Mouse (Mus musculus): Measurements from ENCODE around the gene Adh1. TPM values are rescaled to one million over a fixed set of nuclear protein-coding genes. Genes with fewer than 3 reads are reported as not detected.

Adh1 gene
- polyA plus RNA-seq (2015; fragmentation: Nextera tagmentation; extraction: Ambion mirVana) = 434 and 496 TPM in 2 replicates

DNA sequence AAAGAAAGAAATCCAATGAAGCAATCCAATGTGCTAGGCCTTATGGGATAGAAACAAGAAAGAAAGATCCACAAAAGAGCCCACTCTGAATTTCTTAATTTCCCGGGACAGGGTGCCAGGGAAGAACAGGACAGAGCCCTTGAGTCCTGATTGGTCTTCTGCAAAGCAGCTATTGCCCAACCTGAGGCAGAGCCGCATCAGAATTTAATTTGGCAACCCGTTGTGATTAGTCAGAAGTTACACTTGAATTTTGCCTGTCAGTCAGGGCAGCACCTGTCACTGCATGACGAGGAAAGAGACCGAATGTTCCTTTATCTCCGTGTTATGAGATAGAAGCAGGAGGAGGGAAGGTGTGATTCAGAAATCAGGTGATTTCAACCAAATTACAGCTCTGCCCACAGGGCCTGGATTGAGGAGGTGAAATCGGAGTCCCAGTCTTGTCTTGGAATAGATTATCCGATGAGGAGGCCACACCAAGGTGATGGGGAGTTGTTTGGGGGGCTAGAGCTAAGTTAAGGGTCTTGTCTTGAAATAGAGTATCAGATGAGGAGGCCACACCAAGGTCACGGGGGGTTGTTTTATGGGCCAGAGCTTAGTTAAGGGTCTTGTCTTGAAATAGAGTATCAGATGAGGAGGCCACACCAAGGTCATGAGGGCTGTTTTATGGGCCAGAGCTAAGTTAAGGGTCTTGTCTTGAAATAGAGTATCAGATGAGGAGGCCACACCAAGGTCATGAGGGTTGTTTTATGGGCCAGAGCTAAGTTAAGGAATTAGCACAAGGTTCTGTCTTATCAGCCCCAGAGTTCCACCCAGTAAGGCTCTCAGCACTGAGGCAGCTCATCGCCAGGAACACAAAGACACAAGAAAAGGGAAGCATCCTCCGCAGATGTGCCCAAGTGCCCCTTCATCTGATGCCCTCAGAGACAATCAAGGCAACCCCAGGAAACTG lies at the start of gene Adh1:
Adh1 (plus strand) TSS at position 271 of the 949 bp plus-strand sequence.
- Histone ChIP-seq H3K9me3 (ENCODE audit: low read length) (no peaks in the 10 kb centered on the region), H3K4me3 (ENCODE audit: low read depth, low read length) (no peak within 1 kb of the TSS), H3K27ac (ENCODE audit: low read depth) (no peak within 1 kb of the TSS), H3K36me3 (replicated peaks; ENCODE audit: insufficient read depth, low read length) (no peaks in the 10 kb centered on the region), H3K9ac (replicated peaks) (no peak within 1 kb of the TSS), H3K4me1 (ENCODE audit: insufficient read depth) (0 out of 2 replicates have a peak, but pooled peaks cover 5% of the 10 kb centered on the region), H3K27me3 (ENCODE audit: insufficient read depth, low read length) (no peaks in the 10 kb centered on the region), H3K4me2 (ENCODE audit: low read depth, low read length) (no peak within 1 kb of the TSS)
- DNase-seq (no peak), ATAC-seq (no peak)
- WGBS (ENCODE audit: insufficient replicate concordance) = 72% methylated on average over 11 of the region's 11 CpGs
- TF ChIP-seq CTCF (IDR thresholded peaks at IDR 0.05; ENCODE audit: low read depth) (no peak), EP300 (IDR thresholded peaks at IDR 0.05; ENCODE audit: low read depth) (no peak)

GRCm38 (mm10) chr3:138212431-138212951 lies 48.3 kb upstream of the Adh1 start:
- ATAC-seq = no peak
- H3K9ac ChIP-seq (replicated peaks) = no peak overlapping the region
- H3K27ac ChIP-seq (ENCODE audit: low read depth) = no peak overlapping the region
- WGBS (ENCODE audit: insufficient replicate concordance) = 91% methylated on average over 4 of the region's 4 CpGs
- TF ChIP-seq CTCF (IDR thresholded peaks at IDR 0.05; ENCODE audit: low read depth) (no peak), EP300 (IDR thresholded peaks at IDR 0.05; ENCODE audit: low read depth) (no peak)
- H3K27me3 ChIP-seq (ENCODE audit: insufficient read depth, low read length) = no peaks in the 10 kb centered on the region
- no peaks in the 10 kb centered on the region for H3K4me1 ChIP-seq (ENCODE audit: insufficient read depth)
- no peaks in the 10 kb centered on the region for H3K36me3 ChIP-seq (replicated peaks; ENCODE audit: insufficient read depth, low read length)
- DNase-seq = no peak
- no peaks in the 10 kb centered on the region for H3K9me3 ChIP-seq (ENCODE audit: low read length)
- no peak overlapping the region for H3K4me2 ChIP-seq (ENCODE audit: low read depth, low read length)
- no peak overlapping the region for H3K4me3 ChIP-seq (ENCODE audit: low read depth, low read length)

- 70% methylated on average over 11 of the region's 11 CpGs for WGBS (ENCODE audit: insufficient replicate concordance)
- H3K4me3 ChIP-seq (ENCODE audit: low read depth, low read length) = no peak overlapping the region
- no peaks in the 10 kb centered on the region for H3K36me3 ChIP-seq (replicated peaks; ENCODE audit: insufficient read depth, low read length)
- ATAC-seq (no peak), DNase-seq (no peak)
- no peaks in the 10 kb centered on the region for H3K4me1 ChIP-seq (ENCODE audit: insufficient read depth)
- no peak overlapping the region for H3K4me2 ChIP-seq (ENCODE audit: low read depth, low read length)
- no peak for TF ChIP-seq EP300 (IDR thresholded peaks at IDR 0.05; ENCODE audit: low read depth)
- no peak for TF ChIP-seq CTCF (IDR thresholded peaks at IDR 0.05; ENCODE audit: low read depth)
- no peak overlapping the region for H3K9ac ChIP-seq (replicated peaks)
- no peaks in the 10 kb centered on the region for H3K9me3 ChIP-seq (ENCODE audit: low read length)
- no peaks in the 10 kb centered on the region for H3K27me3 ChIP-seq (ENCODE audit: insufficient read depth, low read length)
- H3K27ac ChIP-seq (ENCODE audit: low read depth) = no peak overlapping the region
These were observed 45.3 kb upstream of the Adh1 start for GRCm38 (mm10) chr3:138215395-138215989.

DNA sequence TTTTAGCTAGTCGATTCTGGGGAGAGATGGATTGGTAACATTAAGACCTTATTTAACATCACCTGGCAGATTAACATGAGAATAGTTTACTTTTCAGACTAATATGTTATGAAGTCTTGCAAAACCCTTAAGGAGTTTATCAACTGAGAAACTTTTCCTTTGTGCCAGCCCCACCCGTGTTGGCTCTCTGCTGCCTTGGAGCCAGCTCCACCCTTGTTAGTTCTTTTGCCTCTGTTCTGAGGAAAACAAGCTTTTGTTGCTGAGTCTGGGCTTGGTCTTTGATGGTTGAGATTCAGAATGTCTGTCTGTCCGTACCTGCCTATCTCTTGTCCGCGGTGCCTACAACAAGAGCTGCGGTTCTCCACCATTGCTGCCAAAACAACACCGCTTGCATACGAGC lies 44.7 kb upstream of the Adh1 start:
- H3K36me3 ChIP-seq (replicated peaks; ENCODE audit: insufficient read depth, low read length) = no peaks in the 10 kb centered on the region
- H3K9me3 ChIP-seq (ENCODE audit: low read length) = no peaks in the 10 kb centered on the region
- H3K4me1 ChIP-seq (ENCODE audit: insufficient read depth) = no peaks in the 10 kb centered on the region
- no peak overlapping the region for H3K4me3 ChIP-seq (ENCODE audit: low read depth, low read length)
- WGBS (ENCODE audit: insufficient replicate concordance) = 83% methylated on average over 8 of the region's 8 CpGs
- no peaks in the 10 kb centered on the region for H3K27me3 ChIP-seq (ENCODE audit: insufficient read depth, low read length)
- H3K9ac ChIP-seq (replicated peaks) = no peak overlapping the region
- no peak for ATAC-seq
- H3K4me2 ChIP-seq (ENCODE audit: low read depth, low read length) = no peak overlapping the region
- no peak for TF ChIP-seq CTCF (IDR thresholded peaks at IDR 0.05; ENCODE audit: low read depth)
- no peak for TF ChIP-seq EP300 (IDR thresholded peaks at IDR 0.05; ENCODE audit: low read depth)
- no peak overlapping the region for H3K27ac ChIP-seq (ENCODE audit: low read depth)
- DNase-seq = no peak

DNA sequence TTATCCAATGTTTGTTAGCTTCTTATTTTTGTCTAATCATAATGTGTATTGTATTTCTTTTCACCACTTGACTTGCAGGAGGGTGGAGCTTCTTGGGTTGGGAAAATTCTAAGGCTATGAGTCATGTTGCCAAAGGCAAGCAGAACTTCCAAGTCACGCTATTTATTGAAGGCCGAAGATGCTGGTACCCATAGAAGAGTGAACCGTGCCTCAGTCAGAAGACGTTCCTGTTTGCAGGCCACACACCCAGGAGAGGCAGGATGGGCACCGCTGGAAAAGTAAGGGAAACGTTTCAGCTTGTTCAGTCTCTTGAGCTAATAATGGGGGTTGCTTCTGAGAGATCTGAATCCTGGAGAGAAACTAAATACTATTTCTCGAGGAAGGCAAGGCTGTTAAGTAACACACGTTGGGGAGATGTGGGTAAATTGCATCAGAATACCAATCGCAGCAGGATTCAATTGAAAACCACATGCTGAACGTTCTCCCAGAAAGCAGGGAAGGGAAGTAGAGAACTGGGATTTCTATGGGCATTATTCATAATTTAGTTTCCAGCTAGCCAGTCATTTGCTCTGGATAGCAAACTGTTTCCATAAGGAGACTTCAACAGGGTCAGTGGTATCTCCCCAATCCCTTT lies 43.0 kb upstream of the Adh1 start, which contains the start of gene Adh7:
Adh7 (plus strand) TSS at position 130 of the 634 bp plus-strand sequence.
- no peak within 1 kb of the TSS for H3K4me3 ChIP-seq (ENCODE audit: low read depth, low read length)
- no peak within 1 kb of the TSS for H3K9ac ChIP-seq (replicated peaks)
- DNase-seq = no peak
- H3K9me3 ChIP-seq (ENCODE audit: low read length) = no peaks in the 10 kb centered on the region
- 0 out of 2 replicates have a peak, but pooled peaks cover 2% of the 10 kb centered on the region for H3K4me1 ChIP-seq (ENCODE audit: insufficient read depth)
- TF ChIP-seq CTCF (IDR thresholded peaks at IDR 0.05; ENCODE audit: low read depth) (no peak), EP300 (IDR thresholded peaks at IDR 0.05; ENCODE audit: low read depth) (no peak)
- no peaks in the 10 kb centered on the region for H3K36me3 ChIP-seq (replicated peaks; ENCODE audit: insufficient read depth, low read length)
- ATAC-seq = no peak
- H3K27ac ChIP-seq (ENCODE audit: low read depth) = no peak within 1 kb of the TSS
- WGBS (ENCODE audit: insufficient replicate concordance) = 62% methylated on average over 10 of the region's 10 CpGs
- no peaks in the 10 kb centered on the region for H3K27me3 ChIP-seq (ENCODE audit: insufficient read depth, low read length)
- H3K4me2 ChIP-seq (ENCODE audit: low read depth, low read length) = no peak within 1 kb of the TSS

- no peak overlapping the region for H3K4me3 ChIP-seq (ENCODE audit: low read depth, low read length)
- no peak for ATAC-seq
- H3K9me3 ChIP-seq (ENCODE audit: low read length) = no peaks in the 10 kb centered on the region
- WGBS (ENCODE audit: insufficient replicate concordance) = 76% methylated on average over 11 of the region's 11 CpGs
- no peak overlapping the region for H3K27ac ChIP-seq (ENCODE audit: low read depth)
- no peaks in the 10 kb centered on the region for H3K27me3 ChIP-seq (ENCODE audit: insufficient read depth, low read length)
- no peak for TF ChIP-seq CTCF (IDR thresholded peaks at IDR 0.05; ENCODE audit: low read depth)
- no peak for TF ChIP-seq EP300 (IDR thresholded peaks at IDR 0.05; ENCODE audit: low read depth)
- DNase-seq = no peak
- peaks cover 15% of the 10 kb centered on the region for H3K4me1 ChIP-seq (ENCODE audit: insufficient read depth)
- no peak overlapping the region for H3K9ac ChIP-seq (replicated peaks)
- H3K4me2 ChIP-seq (ENCODE audit: low read depth, low read length) = no peak overlapping the region
- no peaks in the 10 kb centered on the region for H3K36me3 ChIP-seq (replicated peaks; ENCODE audit: insufficient read depth, low read length)
These were observed 39.7 kb upstream of the Adh1 start for GRCm38 (mm10) chr3:138221116-138221515.
